Mouse (Mus musculus) thymus, adult 2 months (tissue): ENCODE measurements at regions not wholly inside any gene's neighbourhood (a gene's known extent, or its start where the extent isn't known, plus 50 kb on each side); places are given as distances from the start of the nearest gene placed in this dataset.

Experiments used
- CTCF ChIP-seq: fragments of 200-500 bp; IDR thresholded peaks from 2 replicates; pipeline ENCODE4 v1.5.1; 2012; ENCODE audit warnings: mild to moderate bottlenecking, control low read depth, low read length, moderate library complexity, borderline replicate concordance; ENCODE audit not compliant: control insufficient read depth, poor library complexity, insufficient read depth; ENCODE audit errors: extremely low read depth
- POLR2A ChIP-seq: fragments of 200-500 bp; IDR thresholded peaks from 2 replicates; pipeline ENCODE4 v1.6.1; 2012; ENCODE audit warnings: mild to moderate bottlenecking, low read length, control low read depth, moderate library complexity; ENCODE audit not compliant: control insufficient read depth, poor library complexity, insufficient read depth; ENCODE audit errors: extremely low read depth

DNA sequence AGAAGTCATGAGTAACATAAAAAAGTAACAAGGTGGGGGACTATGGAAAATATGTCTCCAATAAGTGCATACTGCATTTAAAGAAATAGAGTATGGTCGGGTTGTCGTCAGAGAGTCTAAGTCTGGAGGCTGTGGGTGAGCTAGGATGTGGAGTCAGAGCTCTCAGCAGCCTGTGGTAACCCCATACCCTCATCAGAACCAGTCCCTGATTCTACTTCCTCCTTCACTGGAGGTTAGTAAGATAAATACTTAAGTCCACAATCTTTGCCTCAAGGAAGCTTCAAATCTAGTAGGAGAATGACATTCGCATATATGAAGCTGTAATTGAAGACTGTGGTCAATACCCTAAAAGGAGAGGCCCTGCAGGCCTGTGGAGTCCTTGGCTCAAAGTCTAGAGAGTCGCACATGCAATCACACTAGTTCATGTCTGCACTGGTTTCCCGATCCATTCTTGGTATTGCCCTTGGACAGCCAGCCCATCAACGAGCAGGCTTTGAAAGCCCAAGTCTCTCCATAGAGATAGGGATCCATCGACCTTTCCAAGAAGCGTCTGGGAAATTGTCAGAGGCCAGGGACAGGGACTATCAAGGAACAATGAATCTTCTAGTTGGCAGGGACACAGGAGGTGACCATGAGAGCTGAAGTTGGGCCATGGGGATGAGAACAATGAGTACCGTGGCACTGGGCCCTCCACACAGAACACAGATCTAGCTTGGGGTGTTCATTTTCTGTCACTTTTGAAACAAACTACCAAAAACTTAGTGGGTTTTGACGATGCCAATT, 200.3 kb downstream of the Zfp36l1 start:
- TF ChIP-seq POLR2A (no peak), CTCF (no peak)
